Mouse (Mus musculus): Measurements from ENCODE around the gene Acoxl.

Gene Acoxl

DNA sequence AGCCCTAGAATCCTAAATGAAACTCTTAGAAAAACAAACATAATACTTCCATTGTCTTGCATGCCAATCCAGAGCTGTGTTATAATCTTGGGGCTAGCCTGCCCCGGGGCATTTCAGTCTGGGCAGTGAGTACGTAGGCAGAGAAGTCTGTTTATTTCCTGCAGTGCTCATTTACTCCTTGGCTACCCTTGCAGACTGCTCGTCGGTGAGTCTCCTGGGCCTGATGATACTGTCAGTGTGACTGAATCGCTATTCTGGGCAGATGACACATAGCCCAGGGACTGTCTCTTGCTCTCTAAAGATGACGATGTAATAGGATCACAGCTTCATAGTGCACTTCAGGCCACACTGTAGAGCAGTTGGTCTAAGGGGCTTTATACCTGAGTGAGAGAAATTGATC, 56.2 kb downstream of the Acoxl start:
- no peak for DNase-seq (ENCODE audit: extremely low spot score, low spot score)

DNA sequence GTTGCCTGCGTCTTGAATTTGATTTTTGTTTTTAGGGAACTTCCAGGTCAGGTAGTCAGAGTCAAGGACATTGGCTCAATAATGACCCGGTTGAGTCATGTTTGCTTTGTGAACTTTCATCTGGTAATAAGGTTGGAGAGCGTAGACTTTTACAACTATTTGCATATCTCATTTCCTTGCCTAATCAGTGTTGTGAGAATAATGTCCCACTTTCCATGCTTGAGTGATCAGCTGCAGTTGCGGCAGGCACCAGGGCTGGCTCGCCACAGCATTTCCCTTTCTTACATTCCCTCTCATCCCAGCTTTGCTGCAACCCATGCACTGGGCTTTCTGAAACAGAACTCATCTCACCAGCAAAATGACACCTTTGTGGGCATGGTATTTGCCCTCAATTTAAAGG, 59.0 kb downstream of the Acoxl start:
- DNase-seq (ENCODE audit: extremely low spot score, low spot score) = no peak

DNA sequence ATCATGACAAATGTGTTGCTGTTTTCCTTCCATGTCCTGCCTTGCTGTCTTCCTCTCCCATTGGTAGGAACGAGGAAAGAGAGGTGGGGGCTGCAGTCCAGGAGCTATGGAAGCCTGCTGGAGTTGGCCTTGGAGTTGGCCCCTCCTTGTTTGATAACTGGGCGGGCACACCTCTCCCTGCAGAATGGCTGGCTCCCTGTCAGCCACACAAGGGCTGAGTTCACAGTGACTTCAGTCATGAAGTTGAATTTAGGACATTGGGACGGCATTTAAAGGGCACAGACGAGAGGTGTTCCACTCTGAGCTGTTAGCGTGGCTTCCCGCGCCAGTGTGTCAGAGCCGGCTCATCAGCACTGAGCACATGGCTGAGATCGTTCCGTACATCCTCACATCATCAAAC, 66.2 kb downstream of the Acoxl start:
- no peak for DNase-seq (ENCODE audit: extremely low spot score, low spot score)

GRCm38 (mm10) chr2:127906973-127907678, 68.5 kb downstream of the Acoxl start:
- peak; percentile 38 for DNase-seq (ENCODE audit: extremely low spot score, low spot score)

- peak; percentile 74 for DNase-seq (ENCODE audit: extremely low spot score, low spot score)
Measured at GRCm38 (mm10) chr2:127907679-127908042, 69.0 kb downstream of the Acoxl start.

GRCm38 (mm10) chr2:127908881-127909280, 70.2 kb downstream of the Acoxl start:
- no peak for DNase-seq (ENCODE audit: extremely low spot score, low spot score)

DNA sequence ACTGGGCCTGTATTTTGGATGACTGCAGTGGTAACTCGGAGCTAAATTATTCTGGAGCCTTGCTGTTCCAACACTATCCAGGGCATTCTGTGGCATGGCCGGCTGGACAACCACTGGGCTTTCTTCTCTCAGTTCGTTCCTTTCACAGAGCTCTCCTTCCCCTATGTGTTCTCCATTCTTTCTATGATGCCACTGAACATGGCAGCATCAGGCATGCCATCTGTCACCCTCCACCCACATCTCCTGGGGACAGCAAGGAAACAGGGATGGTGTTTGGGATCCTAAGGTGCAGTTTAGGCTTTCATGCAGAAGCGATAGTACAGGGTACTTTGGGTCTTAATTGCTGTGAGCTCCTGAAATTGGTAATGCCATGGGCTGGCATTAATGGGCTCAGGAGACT, 71.1 kb downstream of the Acoxl start:
- DNase-seq (ENCODE audit: extremely low spot score, low spot score) = no peak

DNA sequence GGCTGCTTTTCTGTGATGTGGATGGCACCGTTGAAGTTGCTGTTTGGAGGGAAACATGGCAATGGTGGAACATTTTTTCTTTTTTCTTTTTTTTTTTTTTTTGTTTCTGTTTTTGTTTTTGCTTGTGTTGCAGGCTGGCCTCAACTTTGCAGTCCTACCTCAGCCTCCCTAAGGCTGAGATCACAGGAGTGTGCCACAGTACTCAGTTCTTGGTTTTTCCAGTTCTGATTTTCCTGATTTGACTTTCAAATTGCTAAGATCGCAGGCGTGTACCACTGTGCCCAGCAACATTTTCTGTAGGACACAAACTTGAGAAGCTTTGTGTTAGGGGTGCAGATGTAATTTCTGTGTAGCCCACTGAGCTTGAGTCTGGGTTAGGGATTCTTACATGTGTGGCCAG, 72.9 kb downstream of the Acoxl start:
- DNase-seq (ENCODE audit: extremely low spot score, low spot score) = no peak

- no peak for DNase-seq (ENCODE audit: extremely low spot score, low spot score)
Measured at GRCm38 (mm10) chr2:127914047-127914446, 75.4 kb downstream of the Acoxl start.

GRCm38 (mm10) chr2:127916804-127917410, 78.2 kb downstream of the Acoxl start:
- DNase-seq (ENCODE audit: extremely low spot score, low spot score) = no peak

- no peak for DNase-seq (ENCODE audit: extremely low spot score, low spot score)
Measured at GRCm38 (mm10) chr2:127919740-127920139, 81.1 kb downstream of the Acoxl start.

GRCm38 (mm10) chr2:127922036-127922901, 83.6 kb downstream of the Acoxl start:
- DNase-seq (ENCODE audit: extremely low spot score, low spot score) = peak; percentile 59

DNA sequence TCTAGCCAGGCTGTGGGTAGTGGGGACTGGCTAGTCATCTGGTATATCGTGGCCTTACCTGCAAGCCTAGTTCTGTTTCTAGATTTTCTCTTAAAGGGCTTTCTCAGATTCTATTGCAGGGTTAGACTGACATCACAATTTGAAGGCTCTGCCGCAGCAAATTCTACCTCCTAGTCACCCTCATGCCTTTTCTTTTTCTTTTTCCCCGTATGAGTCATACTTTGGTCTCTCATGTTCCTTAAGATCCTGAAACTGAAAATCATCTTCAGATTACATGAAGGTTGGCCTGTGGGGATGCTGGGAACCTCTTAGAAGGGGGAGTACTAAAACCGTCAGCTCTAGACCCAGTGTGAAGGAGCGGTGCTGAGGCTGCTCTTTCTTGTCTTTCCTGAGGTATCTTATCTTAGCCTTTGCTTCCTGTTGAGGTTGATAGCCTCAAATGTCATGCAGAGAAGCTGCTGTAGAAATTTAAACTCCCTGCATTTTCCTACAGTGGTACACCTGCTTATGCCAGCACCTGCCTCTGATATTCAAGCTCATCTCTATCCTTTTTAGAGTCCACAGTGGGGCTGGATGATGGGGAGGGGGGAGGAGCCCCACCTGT, 84.5 kb downstream of the Acoxl start:
- DNase-seq (ENCODE audit: extremely low spot score, low spot score) = no peak

- no peak for DNase-seq (ENCODE audit: extremely low spot score, low spot score)
Measured at GRCm38 (mm10) chr2:127926679-127927324, 88.1 kb downstream of the Acoxl start.

GRCm38 (mm10) chr2:127927452-127928273, 89.0 kb downstream of the Acoxl start:
- peak; percentile 33 for DNase-seq (ENCODE audit: extremely low spot score, low spot score)

DNA sequence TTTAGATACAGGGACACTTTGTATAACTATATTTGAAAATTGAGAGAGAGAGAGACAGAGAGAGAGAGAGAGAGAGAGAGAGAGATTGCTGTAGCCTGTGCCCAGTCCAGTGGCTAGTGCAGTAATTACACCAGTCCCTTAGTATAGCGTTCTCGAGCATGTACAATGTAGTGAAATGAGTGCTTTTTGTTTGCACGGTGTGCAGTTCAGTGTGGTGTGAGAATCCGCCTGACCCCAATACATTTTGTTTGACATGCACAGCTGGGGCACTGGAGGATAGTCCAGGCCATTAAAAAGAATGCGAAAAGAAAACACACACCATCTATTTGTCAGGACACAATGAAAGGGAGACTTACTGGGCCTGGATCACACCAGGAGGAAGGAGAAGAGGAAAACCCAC, 89.6 kb downstream of the Acoxl start:
- DNase-seq (ENCODE audit: extremely low spot score, low spot score) = peak; percentile 33

- DNase-seq (ENCODE audit: extremely low spot score, low spot score) = no peak
Measured at GRCm38 (mm10) chr2:127928871-127929270, 90.2 kb downstream of the Acoxl start.

DNA sequence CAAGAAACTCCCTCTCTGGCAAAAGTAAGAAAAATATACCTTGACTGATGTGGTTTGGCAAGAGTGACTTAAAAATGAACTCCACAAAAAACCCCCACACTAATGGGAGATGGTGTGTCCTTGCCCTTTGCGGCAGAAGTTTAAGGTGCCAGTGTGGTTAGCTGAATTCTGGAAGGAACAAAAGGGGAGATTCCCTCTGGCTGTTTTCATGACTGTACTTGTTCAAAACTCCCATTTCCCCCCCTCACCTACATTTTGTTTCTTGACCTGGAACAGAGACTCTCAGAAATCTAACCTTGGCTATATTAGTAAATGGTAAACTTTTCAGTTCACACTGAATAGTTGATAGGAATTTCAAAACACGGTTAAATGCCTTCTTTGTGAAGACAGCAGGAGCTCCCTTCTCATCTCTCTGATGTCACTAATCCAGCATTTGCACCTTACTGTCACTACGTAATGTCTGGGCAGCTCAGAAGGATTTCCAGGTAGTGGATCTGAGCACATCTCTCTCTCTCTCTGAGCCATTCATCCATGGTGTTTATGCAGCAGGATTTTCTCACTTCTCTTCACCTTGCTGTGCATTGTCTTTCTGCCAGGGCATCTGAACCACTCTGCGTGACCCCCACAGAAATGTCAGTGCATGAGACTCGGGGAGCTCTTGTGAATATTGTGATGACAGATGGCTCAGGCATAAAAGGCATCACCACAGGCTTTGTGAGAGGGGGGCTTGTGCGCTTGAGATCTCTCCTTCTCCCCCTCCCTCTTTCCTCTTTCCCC, 91.5 kb downstream of the Acoxl start:
- DNase-seq (ENCODE audit: extremely low spot score, low spot score) = no peak

- no peak for DNase-seq (ENCODE audit: extremely low spot score, low spot score)
Measured at GRCm38 (mm10) chr2:127931576-127931975, 92.9 kb downstream of the Acoxl start.

DNA sequence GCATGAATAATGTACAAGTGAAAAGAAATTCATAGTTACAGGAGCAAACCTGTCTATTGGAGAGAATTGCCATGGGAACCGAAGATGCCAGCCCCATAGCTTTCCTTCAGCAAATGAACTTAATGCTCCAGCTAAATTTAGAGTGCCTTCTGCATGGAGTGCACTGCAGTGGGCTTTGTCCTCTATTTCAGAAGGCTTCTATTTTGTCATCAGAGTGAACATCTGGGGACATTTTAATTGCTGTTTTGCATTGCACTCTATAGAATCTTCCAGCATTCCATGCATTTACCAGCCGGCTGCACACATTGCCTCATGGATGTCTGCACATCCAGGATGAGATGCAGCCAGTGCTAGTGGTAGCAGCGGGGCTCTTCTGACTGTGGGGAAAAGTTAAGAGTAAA, 94.9 kb downstream of the Acoxl start:
- no peak for DNase-seq (ENCODE audit: extremely low spot score, low spot score)

Measured in neural tube, embryonic 10.5 days (tissue).